ENCODE assay signal across 29 mouse cellular contexts in the genomic region with DNA sequence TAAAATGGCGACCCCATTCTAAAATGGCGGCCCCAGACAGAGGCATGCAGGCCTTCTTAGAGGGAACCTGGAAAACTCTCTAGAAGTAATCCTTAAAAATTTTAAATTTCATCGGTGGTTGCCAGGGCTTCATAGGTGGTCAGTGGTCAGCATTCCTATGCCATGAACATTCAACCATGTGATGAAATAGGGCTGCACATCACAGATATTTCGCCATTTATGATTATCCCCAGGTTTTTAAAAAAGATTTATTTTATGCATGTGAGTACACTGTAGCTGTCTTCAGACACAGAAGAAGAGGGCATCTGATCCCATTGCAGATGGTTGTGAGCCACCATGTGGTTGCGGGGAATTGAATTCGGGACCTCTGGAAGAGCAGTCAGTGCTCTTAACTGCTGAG. TPM values are rescaled to one million over a fixed set of nuclear protein-coding genes. Genes with fewer than 3 reads are reported as not detected.
DNase-seq lines count a peak whose midpoint lies in the region; ATAC-seq and TF ChIP-seq lines count a peak whose summit lies in the region.
"Had no signal": no experiment of that assay in that cellular context is flagged by ENCODE, and none has a peak within 500 bp of the region (broad histone marks: within the 10 kb centered on the region; RNA-seq: fewer than 3 reads in every experiment).

No protein-coding gene starts in this region.

- 91% methylated on average over 6 of the region's 6 CpGs for WGBS in heart, embryonic 16.5 days
- WGBS in heart, embryonic 10.5 days: 90% methylated on average over 6 of the region's 6 CpGs
- 84% methylated on average over 6 of the region's 6 CpGs for WGBS in liver, postnatal 0 days (ENCODE audit: insufficient replicate concordance)
- 96% methylated on average over 6 of the region's 6 CpGs for WGBS in midbrain, embryonic 15.5 days

- peaks cover 15% of the 10 kb centered on the region for H3K4me1 ChIP-seq in heart, embryonic 16.5 days (ENCODE audit: control insufficient read depth, insufficient read depth, low read length)
- peaks cover 15% of the 10 kb centered on the region for H3K4me1 ChIP-seq in heart, embryonic 10.5 days
- peaks cover 47% of the 10 kb centered on the region for H3K4me1 ChIP-seq in liver, postnatal 0 days (ENCODE audit: insufficient read depth)
- peaks cover 18% of the 10 kb centered on the region for H3K4me1 ChIP-seq in midbrain, embryonic 15.5 days

- H3K27ac ChIP-seq in heart, embryonic 16.5 days (ENCODE audit: low read length): peak overlapping the region; percentile 27; the same call in 1 of the 2 replicates
- H3K27ac ChIP-seq in heart, embryonic 10.5 days: no peak overlapping the region
- peak overlapping the region; percentile 98 for H3K27ac ChIP-seq in liver, postnatal 0 days (ENCODE audit: low read depth)
- H3K27ac ChIP-seq in midbrain, embryonic 15.5 days: no peak overlapping the region
- H3K27ac ChIP-seq: forebrain, embryonic 13.5 days; heart, adult 2 months; heart, embryonic 13.5 days; hindbrain, embryonic 10.5 days; hindbrain, embryonic 15.5 days; left cerebral cortex, adult 2 months; limb, embryonic 12.5 days; liver, embryonic 14.5 days; midbrain, embryonic 12.5 days; neural tube, embryonic 13.5 days had no signal

- H3K4me2 ChIP-seq in heart, embryonic 16.5 days (ENCODE audit: low read depth, low read length): no peak overlapping the region
- H3K4me2 ChIP-seq in liver, postnatal 0 days (ENCODE audit: low read depth, low read length): no peak overlapping the region
- H3K4me2 ChIP-seq in midbrain, embryonic 15.5 days: no peak overlapping the region
- H3K4me2 ChIP-seq: forebrain, embryonic 13.5 days; heart, embryonic 13.5 days; hindbrain, embryonic 15.5 days; limb, embryonic 12.5 days; midbrain, embryonic 12.5 days; neural tube, embryonic 13.5 days had no signal

- H3K9ac ChIP-seq in heart, embryonic 16.5 days (ENCODE audit: low read length): no peak overlapping the region
- no peak overlapping the region for H3K9ac ChIP-seq in liver, postnatal 0 days (replicated peaks)
- no peak overlapping the region for H3K9ac ChIP-seq in midbrain, embryonic 15.5 days
- H3K9ac ChIP-seq: forebrain, embryonic 13.5 days; heart, embryonic 13.5 days; hindbrain, embryonic 15.5 days; limb, embryonic 12.5 days; midbrain, embryonic 12.5 days; neural tube, embryonic 13.5 days had no signal

- H3K9me3 ChIP-seq in heart, embryonic 16.5 days (replicated peaks; ENCODE audit: control insufficient read depth, low read length): no peaks in the 10 kb centered on the region
- H3K9me3 ChIP-seq in heart, embryonic 10.5 days: no peaks in the 10 kb centered on the region
- no peaks in the 10 kb centered on the region for H3K9me3 ChIP-seq in liver, postnatal 0 days (ENCODE audit: low read length)
- no peaks in the 10 kb centered on the region for H3K9me3 ChIP-seq in midbrain, embryonic 15.5 days
- H3K9me3 ChIP-seq: forebrain, embryonic 13.5 days; heart, embryonic 13.5 days; hindbrain, embryonic 10.5 days; hindbrain, embryonic 15.5 days; limb, embryonic 12.5 days; megakaryocyte, embryonic 14.5 days; midbrain, embryonic 12.5 days; neural tube, embryonic 13.5 days had no signal

- no peak for TF ChIP-seq EP300 in liver, postnatal 0 days (IDR thresholded peaks at IDR 0.05; ENCODE audit: low read depth)

- no peak for TF ChIP-seq CTCF in liver, postnatal 0 days (IDR thresholded peaks at IDR 0.05; ENCODE audit: low read depth)

- H3K4me3 ChIP-seq in heart, embryonic 16.5 days (ENCODE audit: low read length): no peak overlapping the region
- H3K4me3 ChIP-seq in heart, embryonic 10.5 days: no peak overlapping the region
- H3K4me3 ChIP-seq in liver, postnatal 0 days (ENCODE audit: low read depth, low read length): no peak overlapping the region
- no peak overlapping the region for H3K4me3 ChIP-seq in midbrain, embryonic 15.5 days
- H3K4me3 ChIP-seq: forebrain, embryonic 13.5 days; heart, adult 2 months; heart, embryonic 13.5 days; hindbrain, embryonic 10.5 days; hindbrain, embryonic 15.5 days; left cerebral cortex, adult 2 months; limb, embryonic 12.5 days; midbrain, embryonic 12.5 days; neural tube, embryonic 13.5 days had no signal

- DNase-seq in heart, embryonic 10.5 days (ENCODE audit: low spot score): no peak
- DNase-seq in 3134 (ENCODE audit: extremely low read depth, insufficient read length, low spot score) (peak; percentile 62), NIH3T3 (ENCODE audit: low read depth) (peak; percentile 77)
- DNase-seq in liver, postnatal 0 days: no peak
- DNase-seq in layer of hippocampus, postnatal 10 days (ENCODE audit: low spot score in 2 of 2): no peak
- DNase-seq in layer of hippocampus, adult 8-10 months (ENCODE audit: low spot score in 2 of 2): no peak
- DNase-seq: adrenal gland, adult 8-10 months; cerebellum, adult 11 months; cerebellum, adult 9-10 months; cerebellum, postnatal 36 days; heart, postnatal 14 days; kidney, adult 18-20 months; kidney, postnatal 36 days had no signal

- no peak for ATAC-seq in heart, embryonic 16.5 days (replicated peaks; ENCODE audit: extremely low read depth, insufficient read depth, low FRiP score)
- no peak for ATAC-seq in liver, postnatal 0 days
- ATAC-seq in midbrain, embryonic 15.5 days (replicated peaks): no peak
- ATAC-seq: forebrain, embryonic 13.5 days had no signal

- H3K27me3 ChIP-seq in heart, embryonic 16.5 days (ENCODE audit: control insufficient read depth, insufficient read depth, low read length): no peaks in the 10 kb centered on the region
- H3K27me3 ChIP-seq in heart, embryonic 10.5 days (ENCODE audit: insufficient read depth, poor library complexity, severe bottlenecking): no peaks in the 10 kb centered on the region
- no peaks in the 10 kb centered on the region for H3K27me3 ChIP-seq in liver, postnatal 0 days (ENCODE audit: insufficient read depth, low read length)
- no peaks in the 10 kb centered on the region for H3K27me3 ChIP-seq in midbrain, embryonic 15.5 days (replicated peaks)
- H3K27me3 ChIP-seq: forebrain, embryonic 13.5 days; heart, embryonic 13.5 days; hindbrain, embryonic 15.5 days; limb, embryonic 12.5 days; megakaryocyte, embryonic 14.5 days; midbrain, embryonic 12.5 days; neural tube, embryonic 13.5 days had no signal

- peaks cover 5% of the 10 kb centered on the region; the same call in 1 of the 2 replicates for H3K36me3 ChIP-seq in heart, embryonic 16.5 days (ENCODE audit: control insufficient read depth, insufficient read depth)
- H3K36me3 ChIP-seq in heart, embryonic 10.5 days: peaks cover 15% of the 10 kb centered on the region
- peaks cover 16% of the 10 kb centered on the region for H3K36me3 ChIP-seq in liver, postnatal 0 days (replicated peaks; ENCODE audit: insufficient read depth, low read length)
- H3K36me3 ChIP-seq in midbrain, embryonic 15.5 days (replicated peaks): peaks cover 6% of the 10 kb centered on the region; the same call in 1 of the 2 replicates

RNA-seq across cellular contexts. Expression of gene Rsrp1, which starts 2.8 kb away (rescaled TPM):
- 399 and 472 TPM in 2 replicates for polyA plus RNA-seq in heart, embryonic 16.5 days (2015; fragmentation: Nextera tagmentation; extraction: Ambion mirVana)
- 329 and 376 TPM in 2 replicates for polyA plus RNA-seq in heart, embryonic 10.5 days (2016; fragmentation: Nextera tagmentation; extraction: Ambion mirVana)
- polyA plus RNA-seq in liver, postnatal 0 days (2015; fragmentation: Nextera tagmentation; extraction: Ambion mirVana): 185 and 225 TPM in 2 replicates
- 100 to 1,000 TPM; 245 to 279 TPM for total RNA-seq in layer of hippocampus, postnatal 10 days (2021)
- 559 and 566 TPM in 2 replicates for polyA plus RNA-seq in midbrain, embryonic 15.5 days (2015; fragmentation: Nextera tagmentation; extraction: Ambion mirVana)
- total RNA-seq in layer of hippocampus, adult 8-10 months (2022): 100 to 1,000 TPM; 246 to 317 (median 274) TPM

RNA-seq across cellular contexts. Expression of gene Tmem50a, which starts 5.8 kb away (rescaled TPM):
- polyA plus RNA-seq in heart, embryonic 16.5 days (2015; fragmentation: Nextera tagmentation; extraction: Ambion mirVana): 143 and 150 TPM in 2 replicates
- 129 and 131 TPM in 2 replicates for polyA plus RNA-seq in heart, embryonic 10.5 days (2016; fragmentation: Nextera tagmentation; extraction: Ambion mirVana)
- 87.6 and 88.5 TPM in 2 replicates for polyA plus RNA-seq in liver, postnatal 0 days (2015; fragmentation: Nextera tagmentation; extraction: Ambion mirVana)
- 100 to 1,000 TPM; 116 to 123 TPM for total RNA-seq in layer of hippocampus, postnatal 10 days (2021)
- polyA plus RNA-seq in midbrain, embryonic 15.5 days (2015; fragmentation: Nextera tagmentation; extraction: Ambion mirVana): 203 and 218 TPM in 2 replicates
- total RNA-seq in layer of hippocampus, adult 8-10 months (2022): 100 to 1,000 TPM; 113 to 123 (median 116) TPM

RNA-seq across cellular contexts. Expression of gene Syf2, which starts 10.1 kb away (rescaled TPM):
- 49.1 and 78.9 TPM in 2 replicates for polyA plus RNA-seq in heart, embryonic 16.5 days (2015; fragmentation: Nextera tagmentation; extraction: Ambion mirVana)
- 52.3 and 63.0 TPM in 2 replicates for polyA plus RNA-seq in heart, embryonic 10.5 days (2016; fragmentation: Nextera tagmentation; extraction: Ambion mirVana)
- 46.9 and 52.9 TPM in 2 replicates for polyA plus RNA-seq in liver, postnatal 0 days (2015; fragmentation: Nextera tagmentation; extraction: Ambion mirVana)
- total RNA-seq in layer of hippocampus, postnatal 10 days (2021): 10 to 100 TPM; 42.1 to 45.0 TPM
- polyA plus RNA-seq in midbrain, embryonic 15.5 days (2015; fragmentation: Nextera tagmentation; extraction: Ambion mirVana): 58.6 and 60.5 TPM in 2 replicates
- total RNA-seq in layer of hippocampus, adult 8-10 months (2022): 10 to 100 TPM; 45.5 to 65.0 (median 51.9) TPM

RNA-seq across cellular contexts. Expression of gene Rhd, which starts 56.3 kb away (rescaled TPM):
- 4.3 and 4.5 TPM in 2 replicates for polyA plus RNA-seq in heart, embryonic 16.5 days (2015; fragmentation: Nextera tagmentation; extraction: Ambion mirVana)
- 24.2 and 38.7 TPM in 2 replicates for polyA plus RNA-seq in heart, embryonic 10.5 days (2016; fragmentation: Nextera tagmentation; extraction: Ambion mirVana)
- 207 and 214 TPM in 2 replicates for polyA plus RNA-seq in liver, postnatal 0 days (2015; fragmentation: Nextera tagmentation; extraction: Ambion mirVana)
- total RNA-seq in layer of hippocampus, postnatal 10 days (2021): not detected
- polyA plus RNA-seq in midbrain, embryonic 15.5 days (2015; fragmentation: Nextera tagmentation; extraction: Ambion mirVana): 0.98 and 1.1 TPM in 2 replicates
- total RNA-seq in layer of hippocampus, adult 8-10 months (2022): not detected
- total RNA-seq: gastrocnemius, adult 8-10 months; layer of hippocampus, postnatal 14 days; left cerebral cortex, adult 2 months; left cerebral cortex, postnatal 25 days had no signal

Comparison
In these comparisons a context has a peak if more than half of its experiments do, and no peak if none do; other contexts are left out.
1. H3K27ac ChIP-seq: peak in heart, embryonic 16.5 days (single experiment) and liver, postnatal 0 days (single experiment); none in heart, embryonic 10.5 days (single experiment) and midbrain, embryonic 15.5 days (single experiment).
2. DNase-seq: peak in 3134 (single experiment) and NIH3T3 (single experiment); none in heart, embryonic 10.5 days (single experiment), liver, postnatal 0 days (single experiment), layer of hippocampus, postnatal 10 days (0 of 2) and layer of hippocampus, adult 8-10 months (0 of 2).